Mouse (Mus musculus): ENCODE results near the gene Arid1a.

DNA sequence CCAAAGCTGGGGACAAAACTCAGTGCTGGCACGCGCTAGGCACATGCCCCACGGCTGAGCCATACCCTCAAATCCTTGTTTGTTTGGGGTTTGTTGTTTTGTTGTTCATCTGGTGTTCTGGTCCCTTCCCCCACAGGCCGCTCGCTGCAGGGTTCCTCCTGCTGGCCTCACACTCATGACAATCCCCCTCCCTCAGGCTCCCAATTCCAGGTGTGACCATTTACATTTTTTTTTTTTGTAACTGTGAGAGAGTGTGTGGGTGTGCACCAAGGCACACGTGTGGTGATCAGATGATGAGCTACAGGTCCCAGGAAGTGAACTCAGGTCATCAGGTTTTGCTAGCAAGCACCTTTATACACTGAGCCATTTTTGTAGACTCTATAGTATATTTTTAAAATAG, 44.0 kb upstream of the Arid1a start:
- no peak for TF ChIP-seq FLI1 (IDR thresholded peaks at IDR 0.05; ENCODE audit: low read length)
- TF ChIP-seq GATA1 (IDR thresholded peaks at IDR 0.05; ENCODE audit: borderline replicate concordance, low read length): no peak

All from megakaryocyte, embryonic 14.5 days (primary cell).